Mouse (Mus musculus): ENCODE measurements around the gene Gm49380.
"Not testable (repeated sequence)": the region's sequence is repeated elsewhere in the genome, so short reads cannot be mapped to it uniquely, and the experiment has no call there.

The Gm49380 gene

GRCm38 (mm10) chr9:44125026-44125425, 11.7 kb upstream of the Gm49380 start:
- no peak for DNase-seq (ENCODE audit: low spot score)

- DNase-seq (ENCODE audit: low spot score), result no peak
Measured at GRCm38 (mm10) chr9:44124317-44124716, 11.0 kb upstream of the Gm49380 start.

GRCm38 (mm10) chr9:44119948-44120465, 6.7 kb upstream of the Gm49380 start:
- no peak for DNase-seq (ENCODE audit: low spot score)

- no peak for DNase-seq (ENCODE audit: low spot score)
Measured at GRCm38 (mm10) chr9:44119011-44119410, 5.7 kb upstream of the Gm49380 start.

- DNase-seq (ENCODE audit: low spot score), result no peak
Measured at GRCm38 (mm10) chr9:44116182-44116581, 2.9 kb upstream of the Gm49380 start.

- DNase-seq (ENCODE audit: low spot score), result no peak
Measured at GRCm38 (mm10) chr9:44115599-44115998, 2.3 kb upstream of the Gm49380 start.

GRCm38 (mm10) chr9:44114453-44114852, 1.2 kb upstream of the Gm49380 start:
- no peak for DNase-seq (ENCODE audit: low spot score)

GRCm38 (mm10) chr9:44111909-44112308, 1.4 kb downstream of the Gm49380 start:
- DNase-seq (ENCODE audit: low spot score), result not testable (repeated sequence)

- DNase-seq (ENCODE audit: low spot score), result no peak
Measured at GRCm38 (mm10) chr9:44109360-44110095, 3.8 kb downstream of the Gm49380 start.

GRCm38 (mm10) chr9:44108269-44109055, 4.8 kb downstream of the Gm49380 start:
- DNase-seq (ENCODE audit: low spot score), result no peak

GRCm38 (mm10) chr9:44107557-44108179, 5.6 kb downstream of the Gm49380 start:
- DNase-seq (ENCODE audit: low spot score), result no peak

- DNase-seq (ENCODE audit: low spot score), result no peak
Measured at GRCm38 (mm10) chr9:44107110-44107509, 6.2 kb downstream of the Gm49380 start, which contains the start of gene C1qtnf5. Gene C1qtnf5, plus strand, starts transcription at chr9:44107245.

GRCm38 (mm10) chr9:44106596-44106995, 6.7 kb downstream of the Gm49380 start:
- DNase-seq (ENCODE audit: low spot score), result no peak

GRCm38 (mm10) chr9:44106182-44106581, 7.1 kb downstream of the Gm49380 start:
- DNase-seq (ENCODE audit: low spot score), result no peak

- no peak for DNase-seq (ENCODE audit: low spot score)
Measured at GRCm38 (mm10) chr9:44105781-44106180, 7.5 kb downstream of the Gm49380 start.

GRCm38 (mm10) chr9:44104881-44105280, 8.4 kb downstream of the Gm49380 start:
- DNase-seq (ENCODE audit: low spot score), result no peak

- DNase-seq (ENCODE audit: low spot score), result no peak
Measured at GRCm38 (mm10) chr9:44101490-44101889, 11.8 kb downstream of the Gm49380 start, which contains the start of gene Mfrp. Gene Mfrp, plus strand, starts transcription at chr9:44101729.

GRCm38 (mm10) chr9:44096536-44096935, 16.8 kb downstream of the Gm49380 start:
- no peak for DNase-seq (ENCODE audit: low spot score)

- no peak for DNase-seq (ENCODE audit: low spot score)
Measured at GRCm38 (mm10) chr9:44095781-44096180, 17.5 kb downstream of the Gm49380 start.

GRCm38 (mm10) chr9:44094737-44095136, 18.6 kb downstream of the Gm49380 start:
- no peak for DNase-seq (ENCODE audit: low spot score)

GRCm38 (mm10) chr9:44093612-44094503, 19.4 kb downstream of the Gm49380 start:
- peak; percentile 71 for DNase-seq (ENCODE audit: low spot score)

Data from left cerebral cortex, adult 11 months (tissue).